Mouse (Mus musculus): ENCODE data around the gene Dctd.

DNA sequence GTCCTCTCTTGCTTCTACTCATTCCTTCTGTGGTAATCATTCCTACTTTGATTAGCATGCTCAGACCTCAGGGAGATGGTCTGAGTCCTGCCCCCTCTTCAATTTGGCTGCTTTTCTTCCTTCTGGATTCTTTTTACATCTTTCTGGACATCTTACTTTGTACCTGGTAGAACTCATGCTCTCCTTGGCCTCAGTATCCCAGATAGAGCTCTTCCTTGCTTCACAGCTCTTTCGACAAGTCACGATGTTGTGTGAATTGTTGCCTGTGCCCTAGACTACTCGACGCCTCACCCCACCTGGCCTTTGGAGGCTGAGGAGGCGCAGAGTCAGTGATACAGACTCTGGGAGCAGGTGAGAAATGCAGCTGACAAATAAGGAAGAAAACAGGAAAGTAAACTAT lies 3.5 kb upstream of the Dctd start:
- no peak for TF ChIP-seq CTCF (IDR thresholded peaks at IDR 0.05; ENCODE audit: control insufficient read depth, insufficient read depth, insufficient replicate concordance, low read depth, low read length)
- no peak for TF ChIP-seq POLR2A (IDR thresholded peaks at IDR 0.05; ENCODE audit: control insufficient read depth, low read depth, low read length)
